9 mouse cellular contexts compared by ENCODE assay signal in the genomic region with DNA sequence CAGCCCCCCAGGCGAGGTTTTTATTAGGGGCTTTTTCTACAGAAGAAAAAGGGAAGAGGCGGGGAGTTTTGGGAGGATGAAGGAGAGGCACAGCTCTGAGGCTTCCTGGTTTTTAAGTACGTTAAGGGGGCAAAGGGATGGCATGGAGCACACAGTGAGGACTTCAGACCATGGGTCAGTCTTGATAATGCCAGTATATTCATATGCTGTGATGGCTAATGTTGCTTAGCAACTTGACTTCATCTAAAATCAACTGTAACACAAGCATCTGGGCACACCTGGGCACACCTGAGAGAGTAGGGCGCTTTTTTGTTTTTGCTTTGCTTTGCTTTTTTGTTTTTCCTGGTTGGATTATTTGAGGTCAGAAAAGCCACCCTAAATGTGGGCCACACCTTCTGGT. TPM values are rescaled to one million over a fixed set of nuclear protein-coding genes. Genes with fewer than 3 reads are reported as not detected.
DNase-seq lines count a peak whose midpoint lies in the region; ATAC-seq and TF ChIP-seq lines count a peak whose summit lies in the region.
"Had no signal": no experiment of that assay in that cellular context is flagged by ENCODE, and none has a peak within 500 bp of the region (broad histone marks: within the 10 kb centered on the region; RNA-seq: fewer than 3 reads in every experiment).

A gene (plus strand): TSS at position 301 of the 400 bp plus-strand sequence.

- no peak within 1 kb of the TSS for H3K9ac ChIP-seq in kidney, embryonic 14.5 days (ENCODE audit: low read depth, low read length)
- peak within 1 kb of the TSS; percentile 53; the same call in 1 of the 2 replicates for H3K9ac ChIP-seq in intestine, embryonic 16.5 days (ENCODE audit: low read depth, low read length)
- no peak within 1 kb of the TSS for H3K9ac ChIP-seq in midbrain, embryonic 14.5 days (replicated peaks; ENCODE audit: low read length)

- DNase-seq in kidney, postnatal 25 days, result no peak
- no peak for DNase-seq in midbrain, embryonic 14.5 days
- DNase-seq in Muller cell, postnatal 12 days (ENCODE audit: inconsistent ontology term), result no peak
- no peak for DNase-seq in layer of hippocampus, adult 18-20 months (ENCODE audit: low spot score in 2 of 2)
- DNase-seq in ovary, adult 18-20 months (ENCODE audit: low spot score), result no peak

- ATAC-seq in kidney, embryonic 14.5 days (ENCODE audit: low FRiP score, low TSS enrichment), result no peak
- ATAC-seq in intestine, embryonic 16.5 days, result no peak
- no peak for ATAC-seq in midbrain, embryonic 14.5 days (ENCODE audit: low FRiP score, low TSS enrichment)

- no peaks in the 10 kb centered on the region for H3K9me3 ChIP-seq in kidney, embryonic 14.5 days (ENCODE audit: control insufficient read depth, low read length)
- H3K9me3 ChIP-seq in intestine, embryonic 16.5 days (ENCODE audit: control insufficient read depth, low read length), result no peaks in the 10 kb centered on the region
- no peaks in the 10 kb centered on the region for H3K9me3 ChIP-seq in midbrain, embryonic 14.5 days (ENCODE audit: control insufficient read depth, low read length)

- TF ChIP-seq POLR2A in cortical plate, adult 2 months (IDR thresholded peaks at IDR 0.05; ENCODE audit: extremely low read depth, insufficient read depth, low read length), result no peak

- H3K4me2 ChIP-seq in kidney, embryonic 14.5 days (replicated peaks; ENCODE audit: low read depth, low read length), result peak within 1 kb of the TSS; percentile 16
- H3K4me2 ChIP-seq in intestine, embryonic 16.5 days (ENCODE audit: low read depth, low read length), result no peak within 1 kb of the TSS
- H3K4me2 ChIP-seq in midbrain, embryonic 14.5 days (ENCODE audit: low read length), result no peak within 1 kb of the TSS

- 85% methylated on average over 4 of the region's 4 CpGs for WGBS in kidney, embryonic 14.5 days
- WGBS in intestine, embryonic 16.5 days, result 93% methylated on average over 4 of the region's 4 CpGs
- WGBS in midbrain, embryonic 14.5 days, result 81% methylated on average over 4 of the region's 4 CpGs

- no peaks in the 10 kb centered on the region for H3K36me3 ChIP-seq in kidney, embryonic 14.5 days (ENCODE audit: control insufficient read depth, insufficient read depth, low read length)
- no peaks in the 10 kb centered on the region for H3K36me3 ChIP-seq in intestine, embryonic 16.5 days (ENCODE audit: control insufficient read depth, insufficient read depth, low read length)
- H3K36me3 ChIP-seq in midbrain, embryonic 14.5 days (ENCODE audit: control insufficient read depth, insufficient read depth, low read length), result no peaks in the 10 kb centered on the region

- no peak within 1 kb of the TSS for H3K4me3 ChIP-seq in kidney, embryonic 14.5 days (ENCODE audit: low read length)
- no peak within 1 kb of the TSS for H3K4me3 ChIP-seq in cortical plate, adult 2 months (ENCODE audit: insufficient read depth, low read length)
- H3K4me3 ChIP-seq in intestine, embryonic 16.5 days (ENCODE audit: low read length), result peak within 1 kb of the TSS; percentile 34
- H3K4me3 ChIP-seq in midbrain, embryonic 14.5 days (replicated peaks; ENCODE audit: low read depth, low read length), result no peak within 1 kb of the TSS

- no peak for TF ChIP-seq CTCF in cortical plate, adult 2 months (IDR thresholded peaks at IDR 0.05; ENCODE audit: extremely low read depth, insufficient read depth, low read length)

- no peaks in the 10 kb centered on the region for H3K4me1 ChIP-seq in kidney, embryonic 14.5 days (ENCODE audit: control insufficient read depth, insufficient read depth, low read length)
- H3K4me1 ChIP-seq in cortical plate, adult 2 months (ENCODE audit: control insufficient read depth, insufficient read depth, low read length), result no peaks in the 10 kb centered on the region
- H3K4me1 ChIP-seq in intestine, embryonic 16.5 days (ENCODE audit: control insufficient read depth, insufficient read depth, low read length), result peaks cover 20% of the 10 kb centered on the region
- H3K4me1 ChIP-seq in midbrain, embryonic 14.5 days (ENCODE audit: control insufficient read depth, insufficient read depth, low read length), result no peaks in the 10 kb centered on the region

- H3K27ac ChIP-seq in kidney, embryonic 14.5 days (ENCODE audit: low read depth, low read length), result no peak within 1 kb of the TSS
- no peak within 1 kb of the TSS for H3K27ac ChIP-seq in cortical plate, adult 2 months (ENCODE audit: insufficient read depth, low read length)
- peak within 1 kb of the TSS; percentile 64 for H3K27ac ChIP-seq in intestine, embryonic 16.5 days (ENCODE audit: low read length)
- H3K27ac ChIP-seq in midbrain, embryonic 14.5 days (replicated peaks; ENCODE audit: low read depth, low read length), result no peak within 1 kb of the TSS
- H3K27ac ChIP-seq: macrophage had no signal

- no peaks in the 10 kb centered on the region for H3K27me3 ChIP-seq in kidney, embryonic 14.5 days (ENCODE audit: control insufficient read depth, insufficient read depth, low read length)
- no peaks in the 10 kb centered on the region for H3K27me3 ChIP-seq in intestine, embryonic 16.5 days (replicated peaks; ENCODE audit: control insufficient read depth, insufficient read depth, low read length)
- no peaks in the 10 kb centered on the region for H3K27me3 ChIP-seq in midbrain, embryonic 14.5 days (ENCODE audit: control insufficient read depth, insufficient read depth, low read length)

RNA-seq across cellular contexts. Expression of the gene that starts here (rescaled TPM):
- polyA plus RNA-seq in kidney, embryonic 14.5 days (2014; fragmentation: Nextera tagmentation; extraction: Ambion mirVana), result 54.4 and 61.4 TPM in 2 replicates
- polyA plus RNA-seq in cortical plate, adult 2 months (2012; rRNA removed), result 22.0 and 28.5 TPM in 2 replicates
- 117 and 123 TPM in 2 replicates for polyA plus RNA-seq in intestine, embryonic 16.5 days (2015; fragmentation: Nextera tagmentation; extraction: Ambion mirVana)
- polyA plus RNA-seq in midbrain, embryonic 14.5 days (2014; fragmentation: Nextera tagmentation; extraction: Ambion mirVana), result 3.0 and 11.5 TPM in 2 replicates
- total RNA-seq in layer of hippocampus, adult 18-20 months (2021), result 1 to 10 TPM; 1.1 to 1.7 TPM
